Mouse (Mus musculus) small intestine, adult 2 months (tissue): ENCODE results near the gene Gm17087. TPM values are rescaled to one million over a fixed set of nuclear protein-coding genes. Genes with fewer than 3 reads are reported as not detected.

Experiments
- H3K27ac ChIP-seq: fragments of 200-500 bp; 2 replicates; pipeline ENCODE4 v1.5.1; 2012; ENCODE audit warnings: low read depth, low read length, control low read depth, inconsistent platforms; ENCODE audit not compliant: insufficient read depth
- H3K27me3 ChIP-seq: fragments of 200-500 bp; 2 replicates; pipeline ENCODE4 v1.6.1; 2012; ENCODE audit warnings: mild to moderate bottlenecking, moderate library complexity, low read length, inconsistent platforms; ENCODE audit not compliant: control insufficient read depth, insufficient read depth
- H3K36me3 ChIP-seq: fragments of 200-500 bp; 2 replicates; pipeline ENCODE4 v1.6.1; 2012; ENCODE audit warnings: mild to moderate bottlenecking, low read length, control low read depth, inconsistent platforms; ENCODE audit not compliant: control insufficient read depth, insufficient read depth
- H3K4me1 ChIP-seq: fragments of 200-500 bp; 2 replicates; pipeline ENCODE4 v1.6.1; 2012; ENCODE audit warnings: low read length, inconsistent platforms, mixed read lengths; ENCODE audit not compliant: control insufficient read depth, insufficient read depth, insufficient read length
- H3K4me3 ChIP-seq: fragments of 200-500 bp; 2 replicates; pipeline ENCODE4 v1.5.1; 2012; ENCODE audit warnings: low read depth, mild to moderate bottlenecking, control low read depth, inconsistent platforms, low read length, moderate library complexity
- CTCF ChIP-seq: fragments of 200-500 bp; IDR thresholded peaks from 2 replicates; pipeline ENCODE4 v1.5.1; 2012; ENCODE audit warnings: low read depth, mild to moderate bottlenecking, control low read depth, inconsistent platforms, low read length, moderate library complexity, mixed read lengths; ENCODE audit not compliant: insufficient replicate concordance, insufficient read length; ENCODE audit errors: extremely low read depth
- POLR2A ChIP-seq: fragments of 200-500 bp; IDR thresholded peaks from 2 replicates; pipeline ENCODE4 v1.6.1; 2012; ENCODE audit warnings: low read depth, mild to moderate bottlenecking, control low read depth, inconsistent platforms, low read length, moderate library complexity
- WGBS: fragments of 180-500 bp; shearing (Covaris S2); methylation state at CpG from one replicate; pipeline ENCODE4 v1.1.7; 2018; 5-methylcytosine and 5-hydroxymethylcytosine counted together
- polyA plus RNA-seq: library from polyadenylated mRNA; depleted of rRNA; stranded (reverse); fragments of >200 nt; gene quantifications from 2 replicates; pipeline ENCODE4 v1.2.3, GENCODE M21; 2012; rRNA removed

Gm17087 gene
- not detected in 2 replicates for polyA plus RNA-seq

DNA sequence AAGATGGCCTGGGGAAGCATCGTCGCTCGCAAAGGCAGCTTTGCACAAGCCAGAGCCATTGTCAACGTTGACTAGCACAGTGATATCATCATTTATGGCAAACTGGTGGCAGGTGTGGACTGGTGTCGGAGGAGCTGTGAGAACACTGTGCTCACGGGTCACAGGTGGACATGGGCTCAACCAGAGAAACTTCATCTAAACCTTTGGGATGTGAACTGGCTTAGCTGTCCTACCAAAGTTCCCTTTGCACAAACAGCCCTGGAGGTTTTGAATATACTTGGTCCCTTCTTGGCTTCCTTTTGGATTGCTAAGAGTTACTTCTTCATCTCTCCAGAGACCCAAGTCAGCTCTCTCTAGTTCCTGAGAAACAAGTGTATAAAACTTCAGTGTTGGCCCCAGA lies at the start of gene Gm17087:
Gm17087 (minus strand) TSS at position 101 of the 400 bp plus-strand sequence.
- H3K4me3 ChIP-seq = no peak within 1 kb of the TSS
- 84% methylated on average over 6 of the region's 6 CpGs for WGBS
- H3K36me3 ChIP-seq = no peaks in the 10 kb centered on the region
- no peak within 1 kb of the TSS for H3K27ac ChIP-seq
- no peaks in the 10 kb centered on the region for H3K4me1 ChIP-seq
- H3K27me3 ChIP-seq = no peaks in the 10 kb centered on the region
- TF ChIP-seq POLR2A (no peak), CTCF (no peak)

DNA sequence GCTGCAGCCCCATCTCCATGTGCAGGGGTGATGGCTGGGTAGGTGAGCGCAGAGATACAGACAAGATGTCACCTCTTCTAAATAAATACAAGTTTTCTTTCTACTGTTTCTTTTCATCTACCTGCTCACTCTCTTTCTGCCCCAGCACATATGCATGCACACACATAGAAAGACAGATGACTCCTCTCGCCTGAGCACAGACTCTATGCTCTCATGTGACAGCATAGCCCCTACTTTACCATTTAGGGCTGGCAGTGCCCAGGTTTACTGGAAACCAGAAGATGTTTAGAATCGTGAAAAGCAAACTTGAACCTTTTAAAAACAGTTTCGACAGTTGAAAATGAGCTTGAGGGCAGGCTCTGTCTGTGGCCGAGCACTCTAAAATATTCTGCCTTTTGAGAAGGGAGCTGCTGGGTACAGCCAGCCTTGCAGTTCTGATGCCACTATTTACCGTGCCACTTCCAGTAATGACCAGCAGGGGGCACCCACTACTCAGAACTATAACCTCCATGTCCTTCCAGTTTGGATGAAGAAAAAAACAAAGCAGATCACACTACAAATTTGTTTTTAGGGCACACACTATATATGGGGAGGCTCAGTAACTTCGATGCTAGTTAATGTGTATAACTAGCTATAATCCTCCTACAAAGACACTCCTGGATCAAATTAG lies 47.3 kb upstream of the Gm17087 start:
- no peak overlapping the region for H3K27ac ChIP-seq
- no peaks in the 10 kb centered on the region for H3K36me3 ChIP-seq
- TF ChIP-seq POLR2A (no peak), CTCF (peak; percentile 69; the same call in 1 of the 2 replicates)
- WGBS = 35% methylated on average over 7 of the region's 7 CpGs
- H3K27me3 ChIP-seq = no peaks in the 10 kb centered on the region
- H3K4me1 ChIP-seq = no peaks in the 10 kb centered on the region
- H3K4me3 ChIP-seq = no peak overlapping the region

DNA sequence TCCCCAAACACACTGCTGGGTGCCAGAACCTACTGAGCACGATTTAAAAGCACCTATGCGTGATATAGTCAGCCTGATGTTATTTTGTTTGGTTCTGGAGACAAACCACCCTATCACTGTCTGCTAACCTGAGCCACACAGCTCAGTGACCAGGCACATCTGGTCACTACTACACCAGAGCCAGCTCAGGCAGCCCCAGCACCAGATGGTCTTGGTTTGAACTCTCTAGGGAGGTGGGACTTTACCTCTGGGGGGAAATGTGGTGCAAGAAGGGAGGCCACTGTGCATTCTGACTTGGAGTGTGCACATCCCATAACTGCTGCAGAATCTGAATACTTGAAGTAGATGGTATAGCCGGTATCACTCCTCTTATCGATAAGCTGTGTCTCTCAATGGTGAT lies 45.2 kb upstream of the Gm17087 start:
- H3K4me1 ChIP-seq = no peaks in the 10 kb centered on the region
- 71% methylated on average over 4 of the region's 4 CpGs for whole genome bisulfite sequencing
- no peak overlapping the region for H3K4me3 ChIP-seq
- H3K27ac ChIP-seq = no peak overlapping the region
- no peaks in the 10 kb centered on the region for H3K36me3 ChIP-seq
- no peak for TF ChIP-seq POLR2A
- no peaks in the 10 kb centered on the region for H3K27me3 ChIP-seq

DNA sequence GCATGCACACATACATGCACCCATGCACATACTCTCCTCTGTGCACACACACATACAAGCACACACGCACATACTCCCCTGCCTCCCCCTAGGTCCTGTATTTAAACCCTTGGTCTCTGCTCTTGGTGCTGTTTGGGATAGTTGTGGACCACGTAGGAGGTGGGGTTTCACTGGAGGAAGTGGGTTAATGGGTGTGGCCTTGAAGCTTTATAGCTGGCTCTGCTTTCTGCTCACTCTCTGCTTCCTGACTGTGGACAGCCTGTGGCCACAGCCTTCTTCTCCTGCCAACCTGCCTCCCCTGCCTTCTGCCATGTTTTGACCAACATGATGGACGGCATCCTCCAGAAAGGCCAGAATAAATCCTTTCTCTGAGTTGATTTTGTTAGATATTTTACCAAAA lies 39.9 kb upstream of the Gm17087 start:
- no peak for TF ChIP-seq POLR2A
- no peak for TF ChIP-seq CTCF
- WGBS = 59% methylated on average over 3 of the region's 3 CpGs
- Histone ChIP-seq H3K4me3 (no peak overlapping the region), H3K27me3 (no peaks in the 10 kb centered on the region), H3K4me1 (no peaks in the 10 kb centered on the region), H3K27ac (no peak overlapping the region), H3K36me3 (no peaks in the 10 kb centered on the region)

DNA sequence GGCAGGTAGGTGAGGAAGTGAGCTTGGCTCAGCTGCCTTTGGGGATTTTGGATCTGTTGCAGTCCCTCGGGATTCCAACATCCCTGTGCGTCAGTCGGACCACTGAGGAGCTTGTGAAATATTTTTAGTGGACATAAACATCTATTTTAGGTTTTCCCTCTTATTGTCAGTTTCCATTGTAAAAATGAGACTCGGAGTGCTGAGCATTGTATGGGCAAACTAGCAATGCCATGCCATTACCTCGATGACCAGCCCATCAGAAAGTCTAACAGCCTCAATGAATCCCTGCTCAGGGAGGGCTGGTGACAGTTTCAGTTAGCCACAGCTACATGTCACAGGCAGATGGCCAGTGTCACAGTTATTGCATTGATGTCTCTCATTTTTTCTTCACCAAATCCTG lies 39.2 kb upstream of the Gm17087 start:
- no peaks in the 10 kb centered on the region for H3K27me3 ChIP-seq
- H3K4me3 ChIP-seq = no peak overlapping the region
- H3K36me3 ChIP-seq = no peaks in the 10 kb centered on the region
- H3K4me1 ChIP-seq = no peaks in the 10 kb centered on the region
- TF ChIP-seq POLR2A (no peak), CTCF (no peak)
- 76% methylated on average over 5 of the region's 5 CpGs for WGBS
- H3K27ac ChIP-seq = no peak overlapping the region

DNA sequence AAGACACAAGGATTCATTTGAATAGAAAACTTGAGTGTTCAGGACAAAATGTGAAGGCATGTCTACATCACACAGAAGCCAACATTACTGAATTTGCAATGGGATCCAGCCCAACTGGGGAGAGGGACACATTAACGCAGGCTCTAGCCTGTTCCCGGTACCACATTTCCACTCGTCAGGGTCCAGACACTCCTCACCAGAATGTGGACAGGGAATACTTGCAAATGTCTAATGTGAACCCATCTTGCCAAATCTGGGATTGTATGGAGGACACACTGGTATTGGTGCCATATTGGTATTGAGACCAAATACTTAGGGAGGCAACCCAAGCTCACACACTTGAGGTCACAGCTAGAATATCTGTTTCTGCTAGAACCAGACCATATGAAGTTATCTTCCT lies 36.2 kb upstream of the Gm17087 start:
- 90% methylated on average over 3 of the region's 3 CpGs for WGBS
- no peaks in the 10 kb centered on the region for H3K36me3 ChIP-seq
- no peak overlapping the region for H3K4me3 ChIP-seq
- H3K4me1 ChIP-seq = no peaks in the 10 kb centered on the region
- H3K27me3 ChIP-seq = no peaks in the 10 kb centered on the region
- TF ChIP-seq CTCF = no peak
- no peak for TF ChIP-seq POLR2A
- H3K27ac ChIP-seq = no peak overlapping the region

DNA sequence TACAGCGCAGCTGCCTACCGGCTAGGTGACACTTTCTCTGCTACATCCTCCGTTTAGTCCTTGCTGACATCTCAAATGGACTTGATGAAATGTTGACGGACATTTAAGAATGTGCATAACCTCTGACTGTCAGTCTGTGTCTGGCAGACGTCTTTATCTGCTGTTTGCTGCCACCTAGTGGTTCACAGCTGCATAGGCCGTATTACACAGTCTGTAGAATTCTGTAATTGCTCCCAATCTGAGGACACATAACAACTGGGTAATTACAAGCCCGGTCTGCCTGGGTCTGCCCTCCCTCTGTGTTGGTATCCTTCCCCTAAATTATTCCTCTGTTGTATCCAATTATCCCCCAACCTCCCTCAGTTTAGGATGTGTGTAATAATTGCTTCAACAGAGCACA lies 31.0 kb upstream of the Gm17087 start:
- H3K27ac ChIP-seq = no peak overlapping the region
- no peaks in the 10 kb centered on the region for H3K4me1 ChIP-seq
- H3K27me3 ChIP-seq = no peaks in the 10 kb centered on the region
- TF ChIP-seq CTCF (peak; percentile 39; the same call in 1 of the 2 replicates), POLR2A (no peak)
- WGBS = 11% methylated on average over 7 of the region's 7 CpGs
- no peak overlapping the region for H3K4me3 ChIP-seq
- H3K36me3 ChIP-seq = no peaks in the 10 kb centered on the region
